Mouse (Mus musculus) lung, adult 18-20 months (tissue): Measurements from ENCODE around the gene Phpt1.
"Not testable (repeated sequence)": the region's sequence is repeated elsewhere in the genome, so short reads cannot be mapped to it uniquely, and the experiment has no call there.

ENCODE experiments used
- DNase-seq, 2 experiments: peaks; one replicate each; pipeline ENCODE4 v3.0.0; 2022; ENCODE audit warnings: mixed read lengths in 2 of 2

Phpt1 gene

DNA sequence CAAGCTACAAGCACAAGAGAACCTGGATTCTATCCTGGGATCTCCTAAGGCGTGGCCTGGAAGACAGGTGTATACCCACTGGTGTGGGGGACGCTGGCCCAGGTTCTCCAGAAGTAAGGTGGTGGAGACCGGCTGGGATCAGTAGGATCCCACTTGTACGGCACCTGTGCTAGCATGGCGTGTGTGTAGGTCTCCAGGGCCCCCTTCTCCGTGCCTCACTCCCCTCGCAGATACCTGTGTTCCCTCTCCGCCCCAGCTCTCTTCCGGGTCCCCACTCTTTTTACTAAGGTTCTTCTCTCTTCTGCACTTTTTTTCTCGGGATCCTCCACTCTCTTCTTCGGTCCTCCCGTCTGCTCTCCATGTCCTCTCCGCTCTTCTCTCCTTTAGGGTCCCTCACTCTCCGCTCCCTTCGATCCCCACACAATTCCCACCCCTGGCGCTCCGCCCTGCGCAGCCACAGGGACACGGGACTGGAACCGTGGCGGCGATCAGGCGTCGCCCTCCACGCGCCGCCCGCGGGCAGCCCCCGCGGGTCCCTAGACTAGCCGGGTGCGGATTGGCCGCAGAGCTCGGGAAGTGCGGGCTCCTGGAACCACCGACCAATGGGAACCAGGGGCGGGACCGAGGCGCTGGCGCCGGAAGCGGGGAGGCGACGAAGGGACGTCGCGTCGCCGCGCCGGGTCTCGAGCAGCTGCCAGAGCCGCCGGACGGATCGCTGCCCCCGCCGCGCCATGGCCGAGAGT, 17.6 kb downstream of the Phpt1 start, which contains the start of gene Edf1:
Edf1 (plus strand) TSS at position 627 of the 743 bp plus-strand sequence.
- DNase-seq = peak; percentile 96 to 97

DNA sequence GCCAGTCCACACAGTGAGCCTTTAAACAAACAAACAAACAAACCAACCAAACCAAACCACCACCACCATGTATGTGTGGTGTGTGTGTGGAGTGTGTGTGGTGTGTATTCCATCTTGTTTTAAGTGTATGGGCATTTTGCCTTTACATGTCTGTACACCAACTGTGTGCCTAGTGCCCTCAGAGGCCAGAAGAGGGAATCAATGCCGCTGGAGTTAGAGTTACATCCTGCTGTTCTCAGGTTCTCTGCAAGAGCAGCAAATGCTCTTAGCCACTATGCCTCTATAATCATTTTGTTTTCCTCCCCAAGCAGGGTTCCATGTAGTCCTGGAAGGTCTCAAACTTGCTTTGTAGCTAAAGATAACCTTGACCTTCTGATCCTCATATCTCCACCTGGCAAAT, 18.7 kb downstream of the Phpt1 start:
- no peak for DNase-seq

DNA sequence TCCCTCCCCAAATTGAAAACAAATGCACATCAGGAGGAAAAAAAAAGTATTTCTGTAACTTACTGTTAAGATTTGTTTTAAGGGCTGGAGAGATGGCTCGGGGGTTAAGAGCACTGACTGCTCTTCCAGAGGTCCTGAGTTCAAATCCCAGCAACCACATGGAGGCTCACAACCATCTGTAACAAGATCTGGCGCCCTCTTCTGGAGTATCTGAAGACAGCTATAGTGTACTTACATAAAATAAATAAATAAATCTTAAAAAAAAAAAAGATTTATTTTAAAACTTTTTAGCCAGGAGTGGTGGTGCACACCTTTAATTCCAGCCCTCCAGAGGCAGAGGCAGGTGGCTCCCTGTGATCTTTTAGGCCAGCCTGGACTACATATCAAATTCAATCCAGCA, 19.5 kb downstream of the Phpt1 start:
- DNase-seq = not testable (repeated sequence)

DNA sequence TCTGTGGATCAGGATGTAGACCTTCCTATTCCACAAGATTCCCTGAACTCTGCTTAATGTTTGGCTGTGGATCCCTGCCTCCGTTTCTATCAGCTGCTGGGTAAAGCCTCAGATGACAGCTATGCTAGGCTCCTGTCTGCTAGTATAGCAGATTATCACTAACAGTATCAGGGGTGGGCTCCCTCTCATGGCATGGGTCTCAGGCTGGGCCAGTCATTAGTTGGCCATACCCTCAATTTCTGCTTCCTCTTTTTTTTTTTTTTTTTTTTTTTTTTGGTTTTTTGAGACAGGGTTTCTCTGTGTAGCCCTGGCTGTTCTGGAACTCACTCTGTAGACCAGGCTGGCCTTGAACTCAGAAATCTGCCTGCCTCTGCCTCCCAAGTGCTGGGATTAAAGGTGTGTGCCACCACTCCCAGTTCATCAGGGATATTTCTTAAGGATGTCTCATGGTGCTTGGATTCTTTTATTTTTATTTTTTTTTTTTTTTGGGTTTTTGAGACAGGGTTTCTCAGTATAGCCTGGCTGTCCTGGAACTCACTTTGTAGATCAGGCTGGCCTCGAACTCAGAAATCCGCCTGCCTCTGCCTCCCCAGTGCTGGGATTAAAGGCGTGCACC, 21.7 kb downstream of the Phpt1 start:
- not testable (repeated sequence) for DNase-seq

DNA sequence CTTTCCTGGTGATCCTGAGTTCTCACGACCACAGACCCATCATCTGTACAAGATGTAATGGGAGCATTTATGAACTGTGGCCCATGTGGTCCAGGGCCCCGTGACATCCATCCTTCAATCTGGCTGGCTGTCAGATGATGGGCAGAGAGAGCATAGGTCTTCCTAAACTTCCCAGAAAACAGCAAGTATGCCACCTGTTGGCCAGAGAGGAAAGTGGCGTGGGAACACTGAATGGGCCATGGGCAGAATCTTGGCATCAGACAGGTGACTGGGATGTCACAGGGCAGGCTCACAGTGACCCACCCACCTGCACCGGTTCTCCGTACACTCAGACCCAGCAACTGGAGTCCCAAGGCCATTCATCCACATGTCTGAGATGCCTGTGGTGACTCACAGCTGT, 23.8 kb downstream of the Phpt1 start:
- DNase-seq = peak; percentile 55 to 63

DNA sequence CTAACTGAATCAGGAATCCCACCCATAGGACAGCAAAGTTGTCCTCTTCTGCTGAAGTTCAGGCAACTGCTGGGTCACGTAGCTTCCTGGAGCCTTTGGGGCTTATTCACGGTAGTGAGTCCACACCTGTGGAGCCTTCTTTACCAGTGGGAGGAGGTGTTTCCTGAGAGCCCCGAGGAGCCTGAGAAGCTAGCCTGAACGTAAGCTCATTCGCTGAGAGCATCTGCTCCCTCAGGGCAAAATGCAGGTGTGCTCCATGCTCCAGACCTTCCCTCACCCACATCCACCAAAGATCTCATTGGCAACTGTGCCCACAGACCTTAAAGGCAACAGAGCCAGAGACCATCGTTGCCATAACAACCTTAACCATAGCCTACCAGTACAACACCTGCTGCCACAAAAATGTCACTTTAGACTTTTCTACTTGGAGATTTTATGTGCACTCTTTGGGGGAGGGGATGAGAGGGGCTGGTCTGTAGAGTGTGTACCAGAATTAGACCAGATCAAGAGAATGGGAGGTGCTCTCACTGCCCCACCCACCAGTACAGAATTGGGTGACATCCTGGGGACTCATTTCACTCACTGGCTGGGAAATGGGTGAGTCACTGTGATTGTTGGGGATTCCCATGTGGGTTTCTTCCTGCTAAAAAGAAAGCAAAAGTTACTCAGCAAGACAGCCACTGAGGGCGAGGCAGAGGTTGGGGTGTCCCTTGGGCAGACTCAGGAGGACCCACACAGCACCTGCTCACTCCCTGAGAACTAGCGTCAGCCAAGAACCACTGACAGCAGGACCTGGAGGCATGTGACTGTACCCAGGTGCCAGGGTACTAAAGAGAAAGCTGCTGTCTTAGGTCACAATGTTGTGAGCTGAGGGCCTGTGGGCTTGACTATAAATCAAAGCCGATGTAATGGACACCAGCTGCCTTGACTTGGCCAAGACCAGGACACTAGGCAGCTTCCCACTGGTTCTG, 25.7 kb downstream of the Phpt1 start:
- no peak for DNase-seq

DNA sequence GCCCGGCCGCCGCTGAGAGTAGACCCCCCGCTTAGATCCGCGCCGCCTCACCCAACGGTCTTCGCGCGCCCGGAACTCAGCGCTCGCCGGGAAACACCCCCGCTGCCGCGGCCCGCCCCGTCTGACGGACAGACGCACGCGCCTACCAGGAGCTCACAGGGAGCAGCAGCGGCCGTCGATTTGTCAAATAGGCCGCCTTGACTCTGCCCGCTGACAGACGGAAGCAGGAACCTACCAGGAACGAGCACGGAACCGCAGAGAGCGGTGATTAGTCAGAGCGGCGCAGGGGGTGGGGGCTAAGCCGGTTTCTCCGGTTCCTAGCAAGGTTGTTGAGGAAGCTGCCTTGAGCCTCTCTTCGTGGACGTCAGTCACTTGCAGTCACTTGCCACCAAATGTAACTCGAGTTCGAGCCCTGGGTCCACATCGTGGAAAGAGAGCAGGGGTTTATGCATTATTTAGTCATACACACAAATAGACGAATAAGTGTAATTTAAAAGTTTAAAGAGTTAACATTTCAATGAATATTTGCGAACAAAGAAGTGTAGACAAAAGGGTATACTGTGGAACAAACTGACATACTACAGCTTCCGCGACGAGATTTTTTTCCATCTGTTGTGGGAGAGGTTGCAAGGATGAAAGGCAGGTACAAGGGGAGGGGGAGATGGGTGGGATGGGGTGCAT, 28.1 kb downstream of the Phpt1 start, which contains the start of gene Traf2:
Traf2 (minus strand) TSS at position 130 of the 681 bp plus-strand sequence.
- DNase-seq = peak; percentile 99 to 100

DNA sequence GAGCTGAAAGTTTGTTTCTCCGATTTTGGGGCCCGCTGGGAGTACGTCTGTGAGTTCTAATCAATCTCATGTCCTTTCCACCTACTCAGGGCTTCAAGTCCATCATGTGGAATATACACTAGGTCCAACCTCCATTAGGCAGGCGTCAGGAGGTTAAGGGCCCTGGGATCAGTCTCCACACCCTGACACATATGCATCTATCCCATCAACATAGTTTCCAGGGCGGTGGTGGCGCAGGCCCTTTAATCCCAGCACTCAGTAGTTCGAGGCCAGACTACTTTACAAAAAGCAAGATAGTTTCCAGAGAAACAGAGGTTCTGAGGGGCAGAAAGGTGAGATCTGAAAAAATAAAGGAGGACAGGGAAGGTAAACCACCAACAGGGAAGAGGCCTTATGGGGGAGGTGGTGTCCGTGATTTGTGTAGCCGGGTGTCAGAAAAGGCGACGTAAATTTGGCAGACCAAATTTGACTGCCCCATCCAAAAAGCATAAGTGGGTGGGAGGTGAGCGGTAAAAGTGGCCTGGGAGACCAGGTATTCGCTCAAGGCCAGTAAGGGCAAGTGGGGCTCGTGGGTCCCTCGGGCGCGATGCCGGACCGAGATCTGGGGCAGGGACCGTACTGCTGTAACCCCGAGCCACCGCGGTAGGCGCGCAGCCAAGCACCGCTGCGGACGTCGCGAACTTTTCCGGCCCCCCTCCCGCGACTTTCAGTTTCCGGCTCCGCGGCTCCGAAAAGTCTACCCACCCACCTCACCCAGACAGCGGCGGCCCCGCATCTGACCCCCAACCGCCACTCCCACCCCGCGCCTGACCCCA, 28.8 kb downstream of the Phpt1 start:
- no peak for DNase-seq

DNA sequence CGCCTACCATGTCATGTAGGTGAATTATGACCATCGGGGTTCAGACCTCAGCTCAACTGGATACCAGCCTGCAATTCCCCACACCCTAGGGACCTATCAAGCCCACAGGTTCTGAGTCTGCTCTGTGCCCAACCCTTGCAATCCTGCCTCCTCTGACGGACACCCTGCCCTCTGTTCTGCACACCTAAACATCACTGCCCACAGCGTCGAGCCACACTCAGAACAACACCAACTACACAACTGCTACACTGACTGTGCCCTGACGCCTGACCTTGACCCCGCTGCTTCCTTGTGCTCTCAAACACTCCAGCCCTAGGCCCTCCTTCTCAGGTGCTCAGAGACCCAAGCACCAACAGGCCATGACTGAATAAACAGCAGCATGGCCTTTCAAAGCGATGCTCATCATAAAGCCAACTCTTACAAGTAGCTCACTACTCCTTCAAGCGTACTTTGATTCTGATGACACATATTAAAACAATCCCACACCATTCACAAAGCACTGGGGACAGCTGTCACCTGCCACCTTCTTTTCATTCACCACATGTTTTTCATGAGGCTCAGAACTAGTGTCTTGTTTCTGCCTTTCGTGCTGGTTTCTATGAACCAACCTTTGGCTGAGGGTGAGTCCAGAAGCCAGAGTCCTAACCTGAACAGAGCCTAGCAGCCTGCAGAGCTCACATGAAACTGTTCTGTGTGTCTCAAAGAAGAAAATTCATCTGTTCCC, 33.2 kb downstream of the Phpt1 start:
- peak; percentile 27 to 50 for DNase-seq

DNA sequence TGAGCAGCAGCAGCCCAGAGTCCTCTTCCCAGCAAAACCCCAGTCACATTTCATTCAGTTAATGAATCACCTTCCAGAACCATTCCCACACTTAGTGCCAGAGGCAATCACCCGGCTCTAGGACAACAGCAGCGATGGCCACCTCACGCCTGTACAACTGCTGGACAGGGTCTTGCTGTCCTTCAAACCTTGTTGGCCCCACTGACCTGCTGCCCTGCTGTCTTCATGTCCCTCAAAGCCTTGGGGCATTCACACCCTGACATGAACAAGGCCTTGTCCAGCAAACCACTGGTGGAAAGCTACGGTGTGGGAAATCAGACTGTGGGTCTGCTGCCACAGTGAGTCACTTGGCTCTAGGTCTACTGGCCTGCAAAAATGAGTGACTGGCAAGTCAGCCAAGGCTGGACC, 34.5 kb downstream of the Phpt1 start:
- DNase-seq = no peak

DNA sequence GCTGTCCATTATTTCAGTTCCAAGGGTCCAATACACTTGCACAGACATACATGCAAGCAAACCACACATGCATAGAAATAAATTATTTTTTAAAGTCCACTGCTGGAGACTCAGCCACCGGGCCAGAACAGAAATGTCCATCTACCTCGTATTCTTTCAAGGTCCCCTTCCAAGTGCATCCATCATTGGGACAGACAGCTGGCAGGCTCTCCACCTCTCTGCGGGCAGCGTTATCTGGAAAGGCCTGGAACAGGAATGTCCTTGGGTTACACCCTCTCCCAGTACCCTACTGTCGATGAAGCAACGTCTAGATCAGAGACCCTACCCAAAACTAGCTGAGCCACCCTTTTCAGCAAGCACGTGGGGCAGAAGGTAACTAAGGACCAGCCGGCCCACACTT, 38.5 kb downstream of the Phpt1 start:
- DNase-seq = no peak

DNA sequence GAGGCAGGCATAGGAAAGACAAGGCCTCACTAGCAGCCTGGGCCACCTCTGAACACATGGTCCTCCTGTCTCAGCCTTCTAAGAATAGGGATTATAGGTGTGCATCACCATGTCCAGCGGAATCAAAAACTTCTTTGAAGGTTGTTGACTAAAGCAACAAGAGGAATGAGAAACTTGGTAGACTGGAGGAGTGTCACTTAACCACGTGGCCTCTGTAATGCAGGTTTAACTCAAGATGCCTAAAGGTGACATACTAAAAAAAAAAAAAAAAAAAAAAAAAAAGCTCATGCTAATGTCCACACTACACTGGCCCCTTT, 40.2 kb downstream of the Phpt1 start:
- no peak for DNase-seq

DNA sequence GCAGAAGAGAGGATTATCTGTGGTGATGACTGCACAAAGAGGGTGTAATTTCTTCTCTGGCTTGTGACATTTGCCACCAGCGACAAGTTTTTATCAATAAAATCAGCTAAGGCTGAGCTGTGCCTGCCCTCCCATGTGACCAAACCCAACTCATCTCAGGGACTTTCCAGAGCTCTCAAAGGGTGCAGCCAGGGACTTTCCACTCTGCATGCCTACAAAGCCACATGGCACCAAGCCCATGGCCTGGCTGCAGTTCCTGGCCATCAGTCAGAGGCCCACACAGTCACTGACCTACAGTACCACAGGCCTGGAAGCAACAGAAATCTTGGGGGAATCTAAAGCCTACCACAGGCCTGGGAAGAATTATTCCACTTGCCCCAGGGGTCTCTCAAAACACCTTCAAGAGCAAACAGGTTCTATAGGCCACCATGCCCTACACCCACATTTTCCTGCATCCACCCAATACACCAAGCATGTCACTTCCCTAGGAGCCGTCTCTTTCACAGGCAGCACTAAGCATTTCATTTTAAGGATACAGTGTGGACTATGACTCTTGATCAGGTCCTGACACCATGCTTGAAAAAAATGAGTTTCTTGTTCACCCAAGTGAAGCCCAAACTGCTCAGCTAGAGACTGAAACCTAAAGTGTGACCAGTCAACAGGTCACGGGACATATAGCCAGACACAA, 40.7 kb downstream of the Phpt1 start:
- DNase-seq = peak; percentile 89 to 90

DNA sequence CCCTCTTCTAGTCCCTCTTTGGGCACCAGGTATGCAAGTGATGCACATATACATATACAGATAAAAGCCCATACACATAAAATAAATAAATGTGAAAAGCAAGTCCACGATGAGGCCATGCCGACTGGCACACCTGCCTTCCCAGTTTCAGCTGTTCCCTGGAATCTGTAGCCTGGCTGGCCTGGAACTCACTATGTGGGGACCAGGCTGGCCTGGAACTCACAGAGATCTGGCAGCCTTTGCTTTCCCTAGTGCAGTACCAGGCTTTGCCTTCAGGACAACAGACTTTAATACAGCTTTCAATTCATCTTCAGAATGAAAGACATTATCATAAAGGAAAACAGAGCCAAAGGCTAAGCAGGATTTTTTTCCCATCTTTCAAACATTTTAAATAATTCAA, 41.3 kb downstream of the Phpt1 start:
- DNase-seq = no peak

DNA sequence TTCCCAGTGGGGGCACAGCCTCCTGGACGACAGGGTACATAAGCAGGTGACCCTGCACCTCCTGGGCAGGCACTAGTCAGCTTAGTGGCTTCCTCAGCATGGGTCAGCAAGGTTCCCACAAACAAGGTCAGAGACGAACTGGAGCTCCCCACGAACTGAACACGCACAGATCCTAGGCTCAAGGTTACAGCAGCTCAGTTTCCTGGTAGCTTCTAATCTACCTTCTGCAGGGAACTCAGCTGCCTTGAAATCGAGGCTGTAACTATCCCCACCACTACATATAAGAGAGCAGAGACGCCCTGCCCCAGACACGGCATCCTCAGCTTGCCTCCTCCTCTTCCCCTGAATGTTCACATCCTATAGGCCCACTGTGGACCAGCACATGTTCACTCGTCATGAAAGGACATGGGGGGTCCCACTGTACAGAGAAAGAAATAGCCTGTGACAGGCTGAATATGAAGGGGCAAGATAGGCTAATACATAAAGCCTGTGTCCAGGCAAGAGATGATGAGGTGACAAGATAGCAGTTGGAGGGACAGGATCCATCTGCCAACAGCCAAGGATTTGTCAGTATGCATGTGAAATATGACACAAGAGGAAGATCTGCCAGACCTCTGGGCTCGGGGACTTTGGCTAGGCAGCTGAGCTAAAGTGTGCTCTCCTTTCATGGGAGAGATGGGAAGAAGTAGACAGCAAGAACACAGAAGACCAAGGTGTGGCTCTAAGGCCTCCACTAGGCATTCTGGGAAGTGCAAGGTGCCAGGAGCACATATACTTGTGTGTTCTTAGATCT, 48.3 kb downstream of the Phpt1 start:
- no peak for DNase-seq
